Mouse (Mus musculus) layer of hippocampus, postnatal 25 days (tissue): ENCODE measurements at regions not wholly inside any gene's neighbourhood (a gene's known extent, or its start where the extent isn't known, plus 50 kb on each side); places are given as distances from the start of the nearest gene placed in this dataset.

Experiments
- DNase-seq, 2 experiments: peaks; one replicate each; pipeline ENCODE4 v3.0.0; 2022; ENCODE audit warnings: mixed read lengths in 2 of 2, low spot score in 1 of 2; ENCODE audit errors: extremely low spot score in 1 of 2

- DNase-seq, result peak; percentile 40 to 64
These were observed 71.8 kb upstream of the Pax2 start for GRCm38 (mm10) chr19:44684061-44684514.

DNA sequence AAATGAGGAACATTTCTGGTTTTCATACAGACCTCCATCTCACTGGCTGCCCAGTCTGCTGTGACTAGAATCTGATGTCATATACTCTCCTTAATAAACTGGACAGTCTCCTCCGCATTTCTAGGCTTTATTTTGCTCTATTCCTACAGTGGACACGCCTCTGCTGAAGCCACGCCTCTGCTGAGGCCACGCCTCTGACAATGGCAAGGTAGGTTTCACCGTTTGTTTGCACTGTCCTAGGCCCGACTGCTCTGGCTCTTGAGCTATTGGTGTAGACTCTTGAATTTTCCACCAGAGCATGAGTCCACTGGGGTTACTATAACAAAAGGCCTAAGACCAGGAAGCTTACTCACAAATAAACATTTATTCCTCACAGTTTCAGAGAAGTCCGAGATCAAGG is 69.8 kb upstream of the Pax2 start:
- no peak for DNase-seq

GRCm38 (mm10) chr19:44692396-44692795 is 63.4 kb upstream of the Pax2 start:
- peak in 1 of 2 experiments; percentile 45 for DNase-seq

DNA sequence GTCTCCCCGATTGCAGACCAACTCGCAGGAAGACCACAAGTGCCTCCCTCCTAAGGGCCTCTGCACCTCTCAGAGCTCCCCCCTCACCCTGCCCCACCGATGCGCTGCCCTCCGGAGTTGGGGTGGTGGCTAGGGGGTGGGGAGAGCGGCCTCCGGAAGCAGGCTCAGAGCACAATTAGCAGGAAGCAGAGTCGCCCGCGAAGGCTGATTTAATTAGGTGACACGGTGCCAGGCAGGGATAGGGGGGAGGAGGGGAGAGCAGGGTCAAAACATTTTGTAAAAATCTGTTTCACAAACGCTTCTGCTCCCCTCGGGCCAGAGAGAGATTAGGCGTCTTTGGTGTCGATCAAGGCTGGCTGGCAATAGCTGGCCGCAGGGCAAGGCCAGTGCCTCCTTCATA is 63.0 kb upstream of the Pax2 start:
- DNase-seq, result no peak

- DNase-seq, result no peak
These were observed 60.5 kb upstream of the Pax2 start for GRCm38 (mm10) chr19:44695331-44695730.

GRCm38 (mm10) chr19:44696059-44696712 is 59.7 kb upstream of the Pax2 start:
- DNase-seq, result no peak

DNA sequence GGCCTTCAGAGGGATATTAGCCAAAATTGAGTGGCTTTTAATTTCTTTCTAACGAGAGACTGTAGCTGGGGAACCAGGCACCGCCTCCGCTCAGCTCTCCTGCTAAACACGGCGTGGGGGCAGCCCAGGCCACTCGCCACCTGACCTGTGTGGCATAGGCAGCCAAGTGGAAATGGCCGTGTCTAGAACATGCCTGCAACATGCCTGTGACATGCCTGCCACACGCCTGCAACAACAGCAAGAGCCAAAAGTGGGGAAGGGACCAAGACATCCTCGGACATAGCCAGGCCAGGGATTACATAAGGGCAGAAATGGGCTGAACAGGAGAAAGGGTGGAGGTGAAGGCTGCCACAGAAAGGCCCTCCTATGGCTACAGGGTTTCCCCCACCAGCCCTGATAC is 59.1 kb upstream of the Pax2 start:
- DNase-seq, result no peak

GRCm38 (mm10) chr19:44698382-44699256 is 57.2 kb upstream of the Pax2 start:
- DNase-seq, result no peak
